Mouse (Mus musculus) mouse embryonic stem cell (cell line): ENCODE data around the gene Rab26.

ENCODE experiments used
- in situ Hi-C, 2 experiments: fragments of 300-500 bp; cut with MboI; formaldehyde crosslinking; loops; 1 replicate in 1 of 2; 3 replicates in 1 of 2; pipeline ENCODE4 v1.14.3; 2019 to 2020; ENCODE audit warnings: low sequenced_read_pairs in 2 of 2, low pct_unique_long_range_greater_than_20kb in 1 of 2, mixed read lengths in 1 of 2; ENCODE audit not compliant: unreplicated experiment in 1 of 2

The Rab26 gene

GRCm38 (mm10) chr17:24549618-24550415, 15.8 kb upstream of the Rab26 start, which contains the start of gene Pkd1:
Gene Pkd1 (plus strand): TSS chr17:24549834.
- in situ Hi-C loops, result no loop called here

GRCm38 (mm10) chr17:24548921-24549617, 15.1 kb upstream of the Rab26 start:
- in situ Hi-C loops, result no loop called here

DNA sequence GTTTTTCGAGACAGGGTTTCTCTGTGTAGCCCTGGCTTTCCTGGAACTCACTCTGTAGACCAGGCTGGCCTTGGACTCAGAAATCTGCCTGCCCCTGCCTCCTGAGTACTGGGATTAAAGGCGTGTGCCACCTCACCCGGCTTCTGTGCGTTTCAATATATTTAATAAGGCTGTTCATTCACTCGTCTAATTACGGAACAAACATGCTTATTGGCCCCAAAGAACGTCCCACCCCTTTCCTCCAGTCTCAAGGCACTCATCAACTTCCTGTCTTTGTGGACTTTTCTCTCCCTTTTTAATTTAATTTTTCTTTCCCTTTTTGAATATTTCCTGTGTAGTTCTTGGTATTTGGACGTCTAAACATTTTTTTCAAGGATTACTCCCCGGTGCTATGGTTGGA, 14.4 kb upstream of the Rab26 start:
- in situ Hi-C loops, result no loop called here

DNA sequence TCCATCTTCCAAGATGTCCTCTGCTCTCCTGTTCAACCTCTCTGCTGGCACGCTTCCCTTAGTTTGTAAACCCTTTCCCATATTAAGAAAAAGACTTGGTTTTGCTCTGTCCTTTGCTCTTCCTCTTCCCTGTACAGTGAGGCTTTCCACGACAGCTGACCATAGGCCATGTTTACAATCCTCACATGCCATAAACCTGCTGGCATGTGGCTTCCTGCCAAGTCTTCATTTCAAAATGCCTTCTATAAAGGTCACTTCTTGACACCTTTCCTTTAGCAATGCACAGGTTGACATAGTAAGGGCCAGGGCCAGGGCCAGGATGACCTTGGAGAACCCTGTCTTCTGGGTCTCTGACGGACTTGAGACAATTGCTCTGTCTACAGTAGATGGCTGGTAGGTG, 12.2 kb upstream of the Rab26 start:
- in situ Hi-C loops, result no loop called here

DNA sequence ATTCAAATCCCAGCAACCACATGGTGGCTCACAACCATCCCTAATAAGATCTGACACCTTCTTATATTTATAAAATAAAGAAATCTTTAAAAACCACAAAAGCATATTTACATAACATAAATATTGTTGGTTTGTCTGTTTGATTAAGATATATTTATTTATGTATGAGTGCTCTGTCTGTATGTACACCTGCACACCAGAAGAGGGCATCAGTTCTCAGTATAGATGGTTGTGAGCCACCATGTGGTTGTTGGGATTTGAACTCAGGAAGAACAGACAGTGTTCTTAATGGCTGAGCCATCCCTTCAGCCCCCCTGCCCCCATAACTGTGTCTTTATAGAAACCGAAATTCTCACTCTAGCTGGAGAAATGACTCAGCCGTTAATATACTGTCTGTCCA, 11.2 kb upstream of the Rab26 start:
- in situ Hi-C loops, result no loop called here

GRCm38 (mm10) chr17:24544613-24545012, 10.6 kb upstream of the Rab26 start:
- in situ Hi-C loops, result no loop called here

DNA sequence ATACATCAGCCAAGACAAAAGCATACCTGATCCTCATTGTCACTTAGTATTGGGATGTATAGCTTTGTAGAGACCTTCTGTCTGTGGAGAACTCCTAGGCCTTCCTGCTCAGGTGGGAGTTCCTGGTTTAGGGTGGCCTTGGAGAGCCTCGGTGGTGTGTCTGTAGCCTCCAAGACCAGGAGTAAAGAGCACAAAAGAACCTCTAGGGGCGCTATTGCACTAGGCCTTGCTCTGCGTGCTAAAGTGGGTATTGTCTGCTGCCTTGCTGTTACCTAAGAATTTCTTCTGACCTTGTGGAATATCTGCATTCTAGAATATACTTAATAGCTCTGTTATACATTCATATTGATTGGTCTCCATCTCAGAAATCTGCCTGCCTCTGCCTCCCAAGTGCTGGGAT, 6.4 kb upstream of the Rab26 start:
- in situ Hi-C loops, result no loop called here

DNA sequence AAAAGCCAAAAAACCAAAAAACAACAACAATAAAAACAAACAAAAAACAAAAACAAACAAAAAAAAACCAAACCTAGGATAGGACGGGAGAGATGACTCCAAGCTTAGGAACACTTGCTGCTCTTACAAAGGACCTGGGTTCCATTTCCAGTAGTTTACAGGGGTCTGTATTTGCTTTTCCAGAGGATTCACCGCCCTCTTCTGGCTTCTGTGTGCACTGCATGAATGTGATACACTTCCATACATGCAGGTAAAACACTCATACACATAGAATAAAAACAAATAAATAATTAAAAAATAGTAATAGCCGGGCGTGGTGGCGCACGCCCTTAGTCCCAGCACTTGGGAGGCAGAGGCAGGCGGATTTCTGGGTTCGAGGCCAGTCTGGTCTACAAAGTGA, 4.9 kb upstream of the Rab26 start:
- in situ Hi-C loops, result no loop called here

GRCm38 (mm10) chr17:24537536-24537935, 3.5 kb upstream of the Rab26 start:
- in situ Hi-C loops, result no loop called here

GRCm38 (mm10) chr17:24535300-24535699, 1.3 kb upstream of the Rab26 start:
- in situ Hi-C loops, result no loop called here

- in situ Hi-C loops, result loop anchor here in 1 of 2 experiments (5.0 kb wide), 1 partner anchor 51 kb away; no protein-coding TSS in a partner anchor
These were observed 664 bp downstream of the Rab26 start for GRCm38 (mm10) chr17:24533099-24533992.

DNA sequence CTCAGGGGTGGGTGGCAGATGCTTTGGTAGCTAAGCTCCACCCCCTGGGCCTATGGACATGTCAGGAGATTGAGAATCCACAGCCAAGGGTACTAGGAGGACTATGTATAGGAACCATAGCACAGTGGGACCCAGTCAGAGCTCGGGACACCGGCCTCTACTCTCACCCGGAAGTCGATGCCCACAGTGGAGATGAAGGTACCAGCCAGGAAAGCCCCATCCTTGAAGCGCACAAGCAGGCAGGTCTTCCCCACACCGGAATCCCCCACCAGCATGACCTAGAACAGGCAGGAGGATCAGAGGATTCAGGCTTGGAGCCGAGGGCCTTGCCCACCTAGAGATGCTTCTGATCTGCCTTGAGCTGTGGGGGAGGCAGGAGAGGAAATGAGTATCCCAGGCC, 2.0 kb downstream of the Rab26 start:
- in situ Hi-C loops, result loop anchor here in 1 of 2 experiments (5.0 kb wide), 1 partner anchor 50 kb away; no protein-coding TSS in a partner anchor

GRCm38 (mm10) chr17:24531064-24531463, 2.9 kb downstream of the Rab26 start:
- in situ Hi-C loops, result loop anchor here in 1 of 2 experiments (5.0 kb wide), 1 partner anchor 49 kb away; no protein-coding TSS in a partner anchor

GRCm38 (mm10) chr17:24530361-24531050, 3.5 kb downstream of the Rab26 start:
- in situ Hi-C loops, result loop anchor here in 1 of 2 experiments (5.0 kb wide), 1 partner anchor 48 kb away; no protein-coding TSS in a partner anchor

DNA sequence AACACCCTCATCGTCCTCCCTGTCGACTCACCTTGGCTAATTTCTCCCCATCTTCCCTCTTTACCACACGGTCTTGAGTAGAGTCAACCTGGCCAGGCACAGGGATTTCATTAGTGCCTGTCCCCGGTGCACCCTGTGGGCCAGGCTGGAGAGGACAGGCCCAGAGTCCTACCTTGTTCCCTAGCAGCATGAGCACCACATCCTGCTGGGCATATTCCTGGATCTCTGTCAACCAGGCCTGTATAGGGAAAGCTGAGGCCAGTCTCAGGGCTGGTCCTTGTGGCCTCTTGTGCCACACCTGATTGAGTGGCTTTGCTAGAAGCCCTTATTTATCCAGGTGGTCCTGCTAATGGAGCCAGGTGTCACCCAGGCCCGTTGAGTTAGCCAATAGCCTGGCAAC, 4.1 kb downstream of the Rab26 start:
- in situ Hi-C loops, result loop anchor here in 1 of 2 experiments (5.0 kb wide), 1 partner anchor 48 kb away; no protein-coding TSS in a partner anchor

- in situ Hi-C loops, result no loop called here
These were observed 5.0 kb downstream of the Rab26 start for GRCm38 (mm10) chr17:24529007-24529451.

DNA sequence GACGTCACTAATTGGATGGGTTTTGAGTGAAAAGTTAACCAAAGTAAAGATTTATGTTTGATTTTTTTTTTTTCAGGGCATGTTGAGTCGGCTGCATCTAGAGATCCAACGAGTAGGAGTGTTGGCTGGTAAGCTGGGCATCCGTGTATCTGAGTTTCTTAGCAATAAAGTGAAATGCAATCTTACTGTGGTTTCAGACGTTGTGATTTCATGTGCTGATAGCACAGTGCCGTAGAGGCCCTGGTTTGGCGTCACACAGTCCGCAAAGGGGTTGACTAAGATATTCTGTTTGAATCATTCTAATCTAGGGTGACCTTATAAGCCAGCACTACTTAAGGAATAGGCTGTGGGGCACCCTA, 5.5 kb downstream of the Rab26 start:
- in situ Hi-C loops, result no loop called here
